Mouse (Mus musculus) midbrain, postnatal 0 days (tissue): ENCODE results near the gene Mmp24. TPM values are rescaled to one million over a fixed set of nuclear protein-coding genes. Genes with fewer than 3 reads are reported as not detected.

Experiments
- ATAC-seq: fragments of 200-750 bp; cut with Nextera tagmentation; 2 replicates; pipeline ENCODE4 v1.8.0; 2017; ENCODE audit warnings: moderate number of reproducible peaks, mild to moderate bottlenecking, moderate TSS enrichment, moderate library complexity; ENCODE audit not compliant: low FRiP score
- DNase-seq: peaks from one replicate; pipeline ENCODE4 v3.0.0-alpha.2; 2015; ENCODE audit warnings: low spot score
- H3K27ac ChIP-seq: fragments of 300-500 bp; sonication (generic); 2 replicates; pipeline ENCODE4 v1.5.1; 2014; ENCODE audit warnings: low read depth, mild to moderate bottlenecking, low read length, mixed read lengths
- H3K27me3 ChIP-seq: fragments of 300-500 bp; sonication (generic); 2 replicates; pipeline ENCODE4 v1.6.1; 2014; ENCODE audit warnings: low read length, control low read depth, mixed read lengths; ENCODE audit not compliant: insufficient read depth
- H3K36me3 ChIP-seq: fragments of 300-500 bp; sonication (generic); 2 replicates; pipeline ENCODE4 v1.6.1; 2014; ENCODE audit warnings: low read length, control low read depth, mixed read lengths; ENCODE audit not compliant: insufficient read depth
- H3K4me1 ChIP-seq: fragments of 300-500 bp; sonication (generic); 2 replicates; pipeline ENCODE4 v1.6.1; 2014; ENCODE audit warnings: mild to moderate bottlenecking, control low read depth, antibody characterized with exemption, low read length, mixed read lengths; ENCODE audit not compliant: insufficient read depth
- H3K4me2 ChIP-seq: fragments of 300-500 bp; sonication (generic); 2 replicates; pipeline ENCODE4 v1.6.1; 2014; ENCODE audit warnings: low read depth, mild to moderate bottlenecking, low read length, mixed read lengths; ENCODE audit not compliant: poor library complexity, severe bottlenecking
- H3K4me3 ChIP-seq: fragments of 300-500 bp; sonication (generic); 2 replicates; pipeline ENCODE4 v1.5.1; 2014; ENCODE audit warnings: low read depth, mild to moderate bottlenecking, low read length, moderate library complexity
- H3K9ac ChIP-seq: fragments of 300-500 bp; sonication (generic); replicated peaks from 2 replicates; pipeline ENCODE4 v1.6.1; 2014; ENCODE audit warnings: mild to moderate bottlenecking, low read length, moderate library complexity, mixed read lengths; ENCODE audit not compliant: poor library complexity, severe bottlenecking
- H3K9me3 ChIP-seq: fragments of 300-500 bp; sonication (generic); 2 replicates; pipeline ENCODE4 v1.6.1; 2016; ENCODE audit warnings: low read length, control low read depth
- CTCF ChIP-seq: IDR thresholded peaks from 2 replicates; pipeline ENCODE4 v1.5.1; 2016; ENCODE audit warnings: antibody characterized with exemption, mild to moderate bottlenecking
- WGBS: fragments of 180-500 bp; shearing (Covaris S2); extraction: QIAGEN DNeasy Blood & Tissue Kit; methylation state at CpG from one replicate; pipeline ENCODE4 v1.1.7; 2014; 5-methylcytosine and 5-hydroxymethylcytosine counted together
- polyA plus RNA-seq: library from polyadenylated mRNA; unstranded; fragments of >200 nt; fragmentation: Nextera tagmentation; extraction: Ambion mirVana; gene quantifications from 2 replicates; pipeline ENCODE4 v1.2.1, GENCODE M21; 2015
- total RNA-seq: library from RNA; depleted of rRNA; stranded (reverse); fragments of >200 nt; gene quantifications from 2 replicates; pipeline ENCODE4 v1.2.3, GENCODE M21; 2014

The Mmp24 gene
- total and polyA plus RNA-seq, 2 experiments from 2014 or later, result 12.3 to 178 TPM

- peak; percentile 82 for ATAC-seq
- peaks cover 11% of the 10 kb centered on the region; the same call in 1 of the 2 replicates for H3K4me1 ChIP-seq
- H3K36me3 ChIP-seq, result peaks cover 42% of the 10 kb centered on the region
- H3K9me3 ChIP-seq, result no peaks in the 10 kb centered on the region
- peak overlapping the region; percentile 86 for H3K9ac ChIP-seq
- H3K4me2 ChIP-seq, result peak overlapping the region; percentile 68
- H3K27me3 ChIP-seq, result no peaks in the 10 kb centered on the region
- TF ChIP-seq CTCF, result no peak
- peak overlapping the region; percentile 86 for H3K27ac ChIP-seq
- DNase-seq, result peak; percentile 95
- H3K4me3 ChIP-seq, result peak overlapping the region; percentile 49
- 2% methylated on average over 37 of the region's 37 CpGs for WGBS
These were observed 43.7 kb downstream of the Mmp24 start for GRCm38 (mm10) chr2:155818596-155819391.

- no peak for ATAC-seq
- peak within 1 kb of the TSS; percentile 86 for H3K9ac ChIP-seq
- TF ChIP-seq CTCF, result no peak
- H3K4me2 ChIP-seq, result peak within 1 kb of the TSS; percentile 68
- H3K27ac ChIP-seq, result peak within 1 kb of the TSS; percentile 86
- peaks cover 11% of the 10 kb centered on the region; the same call in 1 of the 2 replicates for H3K4me1 ChIP-seq
- H3K36me3 ChIP-seq, result peaks cover 42% of the 10 kb centered on the region
- H3K4me3 ChIP-seq, result peak within 1 kb of the TSS; percentile 49
- no peak for DNase-seq
- H3K27me3 ChIP-seq, result no peaks in the 10 kb centered on the region
- no peaks in the 10 kb centered on the region for H3K9me3 ChIP-seq
These were observed 44.1 kb downstream of the Mmp24 start, which contains the start of gene BC029722 for GRCm38 (mm10) chr2:155819392-155819448. TSS of gene BC029722 (minus strand) at chr2:155819426.

DNA sequence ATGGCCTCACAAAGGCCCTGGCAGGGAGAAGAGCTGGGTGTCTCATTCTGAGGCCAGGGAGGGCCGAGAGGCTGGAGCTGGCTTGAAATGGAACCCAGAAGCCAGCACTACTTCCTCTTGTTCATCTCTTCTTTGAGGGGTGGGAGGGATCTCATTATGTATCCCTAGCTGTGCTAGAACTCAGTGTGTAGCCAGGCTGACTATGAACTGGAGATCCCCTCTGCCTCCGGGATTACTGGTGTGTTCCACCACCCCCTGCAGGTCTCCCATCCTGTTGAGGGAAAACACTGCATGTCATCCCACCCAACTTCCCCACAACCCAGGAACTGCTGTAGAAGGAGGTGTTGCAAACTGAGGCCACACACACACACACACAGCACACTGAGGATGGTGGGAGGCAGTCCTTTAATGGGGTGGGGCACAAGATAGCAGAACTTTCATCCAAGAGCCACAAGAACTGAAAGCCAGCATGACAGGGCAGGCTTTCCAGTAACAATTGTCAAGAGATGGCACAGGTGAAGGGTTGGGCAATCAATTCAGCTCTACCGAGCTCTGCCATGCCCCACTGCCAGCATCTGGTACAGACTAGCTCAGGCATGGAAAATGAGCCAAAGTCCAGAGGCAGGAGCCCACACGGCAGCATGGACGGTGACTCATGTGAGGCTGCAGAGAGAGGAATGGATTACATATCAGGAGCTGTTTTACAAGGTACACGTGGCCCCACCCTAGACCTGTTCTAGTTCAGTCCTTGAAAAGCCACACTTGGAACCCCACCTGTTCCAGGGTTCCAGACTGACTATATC is 44.5 kb downstream of the Mmp24 start:
- ATAC-seq (peak; percentile 44), DNase-seq (no peak)
- Histone ChIP-seq H3K36me3 (peaks cover 42% of the 10 kb centered on the region), H3K4me1 (peaks cover 11% of the 10 kb centered on the region; the same call in 1 of the 2 replicates), H3K27ac (peak overlapping the region; percentile 86), H3K4me3 (peak overlapping the region; percentile 49), H3K27me3 (no peaks in the 10 kb centered on the region), H3K9ac (peak overlapping the region; percentile 86), H3K4me2 (peak overlapping the region; percentile 68), H3K9me3 (no peaks in the 10 kb centered on the region)
- 65% methylated on average over 6 of the region's 6 CpGs for WGBS
- TF ChIP-seq CTCF, result no peak

GRCm38 (mm10) chr2:155820779-155821178 is 45.6 kb downstream of the Mmp24 start:
- no peaks in the 10 kb centered on the region for H3K27me3 ChIP-seq
- ATAC-seq, result no peak
- DNase-seq, result no peak
- 94% methylated on average over 5 of the region's 5 CpGs for WGBS
- no peak overlapping the region for H3K9ac ChIP-seq
- H3K4me1 ChIP-seq, result peaks cover 13% of the 10 kb centered on the region; the same call in 1 of the 2 replicates
- TF ChIP-seq CTCF, result no peak
- H3K4me3 ChIP-seq, result no peak overlapping the region
- H3K4me2 ChIP-seq, result no peak overlapping the region
- H3K9me3 ChIP-seq, result no peaks in the 10 kb centered on the region
- H3K36me3 ChIP-seq, result peaks cover 38% of the 10 kb centered on the region
- no peak overlapping the region for H3K27ac ChIP-seq

DNA sequence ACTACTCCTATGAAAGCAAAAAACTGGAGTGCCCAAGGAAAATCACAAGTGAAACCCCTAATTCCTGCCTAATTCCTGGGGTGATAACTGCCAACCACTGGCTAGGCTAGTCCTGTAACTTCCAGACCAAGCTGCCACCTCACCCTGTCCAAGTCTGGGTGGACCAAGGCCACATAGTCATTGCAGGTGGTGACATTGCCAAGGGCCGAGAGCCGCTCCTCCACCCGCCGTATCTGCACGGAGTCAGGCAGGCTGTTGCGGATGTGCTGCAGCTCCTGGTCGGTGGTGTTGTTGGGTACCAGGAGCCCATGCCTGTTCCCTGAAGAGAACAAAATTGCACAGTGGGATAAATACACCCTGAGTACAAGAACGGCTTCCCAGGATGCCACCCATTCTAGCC is 48.6 kb downstream of the Mmp24 start:
- ATAC-seq (no peak), DNase-seq (no peak)
- Histone ChIP-seq H3K36me3 (peaks cover 27% of the 10 kb centered on the region), H3K9me3 (no peaks in the 10 kb centered on the region), H3K4me1 (peaks cover 6% of the 10 kb centered on the region; the same call in 1 of the 2 replicates), H3K27ac (no peak overlapping the region), H3K4me2 (no peak overlapping the region), H3K4me3 (no peak overlapping the region), H3K27me3 (no peaks in the 10 kb centered on the region), H3K9ac (no peak overlapping the region)
- 99% methylated on average over 8 of the region's 8 CpGs for WGBS
- no peak for TF ChIP-seq CTCF
